Mouse (Mus musculus): ENCODE measurements around the gene 1110032A03Rik. TPM values are rescaled to one million over a fixed set of nuclear protein-coding genes. Genes with fewer than 3 reads are reported as not detected.

Gene 1110032A03Rik
- polyA plus RNA-seq, 1 experiment from 2014 or later: 19.9 TPM

- H3K4me3 ChIP-seq: peak within 1 kb of the TSS; percentile 74
- 31% methylated on average over 22 of the region's 22 CpGs for WGBS
- H3K36me3 ChIP-seq: peaks cover 15% of the 10 kb centered on the region
- peak within 1 kb of the TSS; percentile 93 for H3K9ac ChIP-seq
- peak within 1 kb of the TSS; percentile 99 for H3K27ac ChIP-seq (ENCODE audit: poor library complexity, severe bottlenecking)
- H3K27me3 ChIP-seq (replicated peaks): no peaks in the 10 kb centered on the region
- no peaks in the 10 kb centered on the region for H3K9me3 ChIP-seq (replicated peaks)
- no peak; the same call in 1 of the 2 replicates for ATAC-seq (ENCODE audit: insufficient number of reproducible peaks, low FRiP score)
- peak within 1 kb of the TSS; percentile 66 for H3K4me2 ChIP-seq
- peaks cover 52% of the 10 kb centered on the region for H3K4me1 ChIP-seq (replicated peaks)
Measured at GRCm38 (mm10) chr9:50751323-50751722, 24.0 kb downstream of the 1110032A03Rik start, which contains the start of gene Cryab. Cryab (plus strand) TSS chr9:50751325.

DNA sequence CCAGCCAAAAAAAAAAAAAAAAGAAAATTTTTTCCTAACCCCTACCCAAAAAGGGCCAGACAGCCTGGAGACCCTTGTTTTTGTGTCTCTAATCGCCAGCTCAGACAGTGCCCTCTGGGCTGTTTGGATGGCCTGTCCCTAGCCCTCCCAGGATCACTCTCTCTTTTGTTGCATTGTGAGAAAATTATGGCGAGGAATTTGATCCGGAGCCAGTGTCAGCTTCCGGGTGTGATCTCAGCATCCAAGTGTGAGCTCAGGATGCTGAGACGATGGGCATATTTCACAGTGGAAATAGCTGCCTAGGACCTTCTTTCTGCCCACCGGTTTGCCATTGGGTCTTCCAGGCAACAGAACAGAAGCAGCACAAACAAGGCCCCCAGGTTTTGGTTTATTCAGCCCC is 24.6 kb downstream of the 1110032A03Rik start:
- peaks cover 9% of the 10 kb centered on the region for H3K36me3 ChIP-seq
- H3K4me1 ChIP-seq (replicated peaks): peaks cover 51% of the 10 kb centered on the region
- peak overlapping the region; percentile 99 for H3K27ac ChIP-seq (ENCODE audit: poor library complexity, severe bottlenecking)
- peak overlapping the region; percentile 74 for H3K4me3 ChIP-seq
- ATAC-seq (ENCODE audit: insufficient number of reproducible peaks, low FRiP score): no peak
- peak overlapping the region; percentile 66 for H3K4me2 ChIP-seq
- no peaks in the 10 kb centered on the region for H3K27me3 ChIP-seq (replicated peaks)
- peak overlapping the region; percentile 93 for H3K9ac ChIP-seq
- no peaks in the 10 kb centered on the region for H3K9me3 ChIP-seq (replicated peaks)
- 42% methylated on average over 6 of the region's 6 CpGs for WGBS

- Histone ChIP-seq H3K9ac (peak within 1 kb of the TSS; percentile 78), H3K4me2 (peak within 1 kb of the TSS; percentile 81), H3K27me3 (replicated peaks) (no peaks in the 10 kb centered on the region), H3K4me3 (peak within 1 kb of the TSS; percentile 56), H3K36me3 (no peaks in the 10 kb centered on the region), H3K4me1 (replicated peaks) (peaks cover 33% of the 10 kb centered on the region), H3K9me3 (replicated peaks) (no peaks in the 10 kb centered on the region), H3K27ac (ENCODE audit: poor library complexity, severe bottlenecking) (peak within 1 kb of the TSS; percentile 75)
- 2% methylated on average over 19 of the region's 19 CpGs for WGBS
- no peak for ATAC-seq (ENCODE audit: insufficient number of reproducible peaks, low FRiP score)
Measured at GRCm38 (mm10) chr9:50746214-50746677, 29.1 kb downstream of the 1110032A03Rik start, which contains the start of gene 2310030G06Rik. 2310030G06Rik (minus strand) TSS chr9:50746536.

DNA sequence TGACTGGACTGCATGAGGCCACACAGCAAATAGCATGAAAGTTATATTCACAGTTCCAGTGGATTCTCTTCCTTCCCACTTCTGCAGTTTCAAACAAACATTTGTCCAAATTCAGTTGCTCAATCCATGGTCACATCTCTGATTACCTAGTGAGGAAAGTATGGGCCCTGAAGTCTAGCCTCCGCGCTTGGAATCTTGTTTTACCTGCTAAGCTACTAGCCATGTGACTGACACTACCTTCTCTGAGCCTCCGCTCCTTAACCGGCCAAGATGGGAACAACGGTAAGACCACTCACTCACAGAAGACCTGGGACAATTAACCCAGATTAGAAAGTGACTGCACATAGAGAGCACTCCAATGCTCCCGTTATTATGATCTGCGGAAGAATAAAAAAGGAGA is 29.5 kb downstream of the 1110032A03Rik start:
- Histone ChIP-seq H3K9ac (peak overlapping the region; percentile 78), H3K4me2 (peak overlapping the region; percentile 81), H3K27me3 (replicated peaks) (no peaks in the 10 kb centered on the region), H3K9me3 (replicated peaks) (no peaks in the 10 kb centered on the region), H3K4me1 (replicated peaks) (peaks cover 33% of the 10 kb centered on the region), H3K4me3 (peak overlapping the region; percentile 56), H3K27ac (ENCODE audit: poor library complexity, severe bottlenecking) (peak overlapping the region; percentile 75), H3K36me3 (no peaks in the 10 kb centered on the region)
- no peak for ATAC-seq (ENCODE audit: insufficient number of reproducible peaks, low FRiP score)
- WGBS: 17% methylated on average over 7 of the region's 7 CpGs

- Histone ChIP-seq H3K36me3 (no peaks in the 10 kb centered on the region), H3K27ac (ENCODE audit: poor library complexity, severe bottlenecking) (no peak overlapping the region), H3K9ac (no peak overlapping the region), H3K27me3 (replicated peaks) (no peaks in the 10 kb centered on the region), H3K4me3 (no peak overlapping the region), H3K9me3 (replicated peaks) (no peaks in the 10 kb centered on the region), H3K4me1 (replicated peaks) (peaks cover 37% of the 10 kb centered on the region), H3K4me2 (no peak overlapping the region)
- WGBS: 64% methylated on average over 2 of the region's 2 CpGs
- no peak for ATAC-seq (ENCODE audit: insufficient number of reproducible peaks, low FRiP score)
Measured at GRCm38 (mm10) chr9:50742744-50743143, 32.6 kb downstream of the 1110032A03Rik start.

GRCm38 (mm10) chr9:50742261-50742660 is 33.1 kb downstream of the 1110032A03Rik start:
- H3K4me3 ChIP-seq: no peak overlapping the region
- no peak for ATAC-seq (ENCODE audit: insufficient number of reproducible peaks, low FRiP score)
- H3K4me2 ChIP-seq: no peak overlapping the region
- no peak overlapping the region for H3K27ac ChIP-seq (ENCODE audit: poor library complexity, severe bottlenecking)
- no peak overlapping the region for H3K9ac ChIP-seq
- H3K9me3 ChIP-seq (replicated peaks): no peaks in the 10 kb centered on the region
- no peaks in the 10 kb centered on the region for H3K27me3 ChIP-seq (replicated peaks)
- H3K4me1 ChIP-seq (replicated peaks): peaks cover 34% of the 10 kb centered on the region
- no peaks in the 10 kb centered on the region for H3K36me3 ChIP-seq
- 74% methylated on average over 3 of the region's 3 CpGs for WGBS

DNA sequence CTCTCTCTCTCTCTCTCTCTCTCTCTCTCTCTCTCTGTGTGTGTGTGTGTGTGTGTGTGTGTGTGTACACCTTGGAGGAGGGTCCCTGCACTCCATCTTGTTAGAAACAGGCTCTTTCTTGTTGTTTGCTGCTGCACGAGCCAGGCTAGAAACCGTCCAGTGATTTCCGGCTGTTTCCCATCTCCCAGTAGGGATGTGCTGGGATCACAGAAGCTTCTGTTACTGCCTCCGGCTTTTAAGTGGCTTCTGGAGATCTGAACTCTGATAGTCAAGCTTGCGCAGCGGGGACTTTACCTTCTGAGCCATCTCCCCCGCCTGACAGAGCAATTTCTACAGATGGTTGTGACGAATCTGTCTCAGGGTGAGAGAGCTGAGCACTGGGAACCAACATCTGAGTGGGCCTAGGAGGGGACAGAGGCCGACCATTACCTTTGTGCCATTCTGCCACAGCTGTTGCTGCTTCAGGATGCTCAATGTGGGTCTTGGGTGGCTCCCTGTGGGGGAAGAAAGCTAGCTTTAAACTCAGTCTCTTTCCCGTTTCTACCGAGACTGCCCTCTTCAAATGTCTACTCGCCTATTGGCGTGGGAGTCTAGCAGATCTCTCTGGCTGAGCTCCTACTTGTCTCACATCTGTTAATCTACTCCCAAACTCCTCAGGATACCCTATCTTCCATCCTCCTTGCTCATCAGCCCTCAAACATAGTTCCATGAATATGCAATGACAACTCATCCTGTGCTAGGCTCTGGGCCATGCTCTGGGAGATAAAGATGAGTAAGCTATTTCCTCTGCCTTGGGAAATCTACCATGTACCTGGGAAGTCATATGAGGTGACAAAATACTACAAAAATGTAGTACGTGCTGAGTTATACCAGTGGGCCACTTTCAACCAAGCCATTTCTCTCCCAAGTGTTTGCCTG is 34.2 kb downstream of the 1110032A03Rik start:
- H3K27me3 ChIP-seq (replicated peaks): no peaks in the 10 kb centered on the region
- ATAC-seq (ENCODE audit: insufficient number of reproducible peaks, low FRiP score): no peak
- no peaks in the 10 kb centered on the region for H3K36me3 ChIP-seq
- H3K4me1 ChIP-seq (replicated peaks): peaks cover 22% of the 10 kb centered on the region; the same call in 1 of the 2 replicates
- no peak overlapping the region for H3K27ac ChIP-seq (ENCODE audit: poor library complexity, severe bottlenecking)
- H3K4me2 ChIP-seq: no peak overlapping the region
- no peak overlapping the region for H3K4me3 ChIP-seq
- 82% methylated on average over 14 of the region's 14 CpGs for WGBS
- no peak overlapping the region for H3K9ac ChIP-seq
- no peaks in the 10 kb centered on the region for H3K9me3 ChIP-seq (replicated peaks)

DNA sequence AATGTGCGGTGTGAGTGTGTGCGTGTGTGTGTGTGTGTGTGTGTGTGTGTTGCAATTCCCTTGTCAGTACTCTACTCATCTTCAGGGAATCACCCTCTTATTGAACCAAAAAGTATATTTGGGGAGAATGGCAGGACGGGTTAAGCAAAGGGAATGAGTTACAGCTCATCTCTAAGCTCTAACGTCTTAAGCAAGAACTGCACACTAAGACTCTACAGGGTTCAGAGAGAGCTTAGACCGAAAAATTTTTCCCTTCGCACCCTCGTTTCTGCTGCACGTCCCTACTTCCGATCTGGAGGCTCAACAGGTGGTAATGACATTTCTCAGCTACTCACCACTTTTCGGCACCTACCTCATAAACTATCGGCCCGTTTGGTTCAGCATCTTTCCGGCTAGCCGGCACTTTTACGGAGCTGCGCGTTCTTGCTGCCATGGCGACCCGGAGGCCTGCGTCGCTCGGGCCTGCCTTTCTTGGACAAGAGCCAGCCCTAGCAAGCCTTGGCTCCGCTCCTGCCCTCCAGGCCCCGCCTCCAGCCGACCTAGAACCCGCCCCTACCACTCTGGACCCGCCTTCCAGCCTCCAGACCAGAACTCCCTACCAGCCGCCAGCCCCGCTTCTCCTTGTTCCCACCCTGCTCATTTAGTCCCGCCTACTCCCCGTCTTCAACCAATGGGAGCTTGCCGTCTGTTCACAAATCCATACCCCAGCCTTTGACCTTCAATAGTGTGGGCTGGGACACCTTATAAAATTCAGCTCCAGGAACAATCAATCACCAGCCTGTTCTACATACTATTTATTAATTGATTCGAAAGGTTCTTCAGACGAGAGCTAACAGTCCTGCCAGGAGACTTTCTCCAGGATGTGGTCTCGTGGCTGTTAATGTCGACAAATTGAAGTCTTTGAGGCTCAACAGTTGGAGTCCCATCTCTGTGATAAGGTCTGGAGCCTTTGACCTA is 36.1 kb downstream of the 1110032A03Rik start, which contains the start of gene Dixdc1:
Gene Dixdc1 (minus strand): TSS at position 604 of the 957 bp plus-strand sequence.
- WGBS: 12% methylated on average over 36 of the region's 36 CpGs
- Histone ChIP-seq H3K9ac (no peak within 1 kb of the TSS), H3K27me3 (replicated peaks) (no peaks in the 10 kb centered on the region), H3K4me2 (peak within 1 kb of the TSS; percentile 70), H3K27ac (ENCODE audit: poor library complexity, severe bottlenecking) (peak within 1 kb of the TSS; percentile 57; the same call in 1 of the 2 replicates), H3K4me1 (replicated peaks) (peaks cover 19% of the 10 kb centered on the region; the same call in 1 of the 2 replicates), H3K9me3 (replicated peaks) (no peaks in the 10 kb centered on the region), H3K4me3 (peak within 1 kb of the TSS; percentile 39), H3K36me3 (no peaks in the 10 kb centered on the region)
- ATAC-seq (ENCODE audit: insufficient number of reproducible peaks, low FRiP score): peak; percentile 97

DNA sequence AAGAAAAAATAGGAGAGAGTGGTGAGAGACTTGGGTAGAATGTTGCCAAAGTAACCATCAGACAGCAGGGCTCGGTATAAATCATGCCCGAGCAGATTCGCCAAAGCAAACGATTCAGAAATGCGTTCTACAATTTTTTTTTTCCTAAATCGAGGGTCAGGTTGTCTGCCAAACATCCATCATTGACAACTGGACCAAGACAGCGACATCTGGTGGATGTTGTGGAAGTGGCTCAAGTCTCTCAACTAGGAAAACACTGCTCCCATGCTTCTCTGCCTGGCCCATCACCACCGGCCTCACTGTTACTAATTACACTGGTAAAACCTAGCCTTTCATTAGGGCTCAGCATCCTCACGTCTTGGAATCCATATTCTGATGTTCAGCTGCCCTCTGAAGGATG is 40.3 kb downstream of the 1110032A03Rik start:
- Histone ChIP-seq H3K4me1 (replicated peaks) (peaks cover 23% of the 10 kb centered on the region), H3K27me3 (replicated peaks) (no peaks in the 10 kb centered on the region), H3K9ac (no peak overlapping the region), H3K27ac (ENCODE audit: poor library complexity, severe bottlenecking) (no peak overlapping the region), H3K4me2 (peak overlapping the region; percentile 31), H3K36me3 (no peaks in the 10 kb centered on the region), H3K4me3 (no peak overlapping the region), H3K9me3 (replicated peaks) (no peaks in the 10 kb centered on the region)
- ATAC-seq (ENCODE audit: insufficient number of reproducible peaks, low FRiP score): no peak
- 4% methylated on average over 9 of the region's 9 CpGs for WGBS

GRCm38 (mm10) chr9:50732560-50732959 is 42.8 kb downstream of the 1110032A03Rik start:
- no peaks in the 10 kb centered on the region for H3K36me3 ChIP-seq
- H3K9me3 ChIP-seq (replicated peaks): no peaks in the 10 kb centered on the region
- H3K9ac ChIP-seq: peak overlapping the region; percentile 5; the same call in 1 of the 2 replicates
- H3K4me2 ChIP-seq: no peak overlapping the region
- no peak overlapping the region for H3K4me3 ChIP-seq
- peaks cover 15% of the 10 kb centered on the region for H3K4me1 ChIP-seq (replicated peaks)
- no peak for ATAC-seq (ENCODE audit: insufficient number of reproducible peaks, low FRiP score)
- no peak overlapping the region for H3K27ac ChIP-seq (ENCODE audit: poor library complexity, severe bottlenecking)
- 41% methylated on average over 4 of the region's 4 CpGs for whole genome bisulfite sequencing
- H3K27me3 ChIP-seq (replicated peaks): no peaks in the 10 kb centered on the region
